Mouse (Mus musculus): ENCODE results near the gene Phlpp2. TPM values are rescaled to one million over a fixed set of nuclear protein-coding genes. Genes with fewer than 3 reads are reported as not detected.

Gene Phlpp2
- polyA plus RNA-seq, 1 experiment from 2014 or later: 4.5 TPM

DNA sequence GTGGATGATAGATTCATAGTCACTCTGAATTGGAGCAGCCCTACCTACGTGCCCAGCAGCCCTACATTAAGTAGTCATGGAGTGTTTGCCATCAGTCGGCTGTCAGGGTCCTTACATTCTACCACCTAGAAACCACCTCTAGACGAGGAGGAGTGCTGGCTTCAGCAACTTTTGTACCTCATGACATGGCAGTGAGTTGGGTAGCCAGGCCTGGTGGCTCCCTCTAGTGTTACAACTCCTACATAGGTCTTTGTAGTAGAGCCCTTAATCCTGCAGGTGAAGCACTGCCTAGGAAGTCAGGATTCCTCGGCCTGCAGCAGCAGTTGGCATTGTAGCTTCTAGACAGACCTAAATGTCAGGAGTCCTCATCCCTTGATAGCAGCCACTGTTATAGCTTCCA, 48.9 kb downstream of the Phlpp2 start:
- H3K9ac ChIP-seq (ENCODE audit: low read depth, low read length): no peak overlapping the region
- H3K4me1 ChIP-seq (ENCODE audit: control insufficient read depth, insufficient read depth, low read depth, low read length): no peaks in the 10 kb centered on the region; the same call in 1 of the 2 replicates
- ATAC-seq: no peak
- H3K4me2 ChIP-seq (ENCODE audit: low read length): no peak overlapping the region
- no peak overlapping the region for H3K27ac ChIP-seq (ENCODE audit: low read depth, low read length)
- no peaks in the 10 kb centered on the region for H3K27me3 ChIP-seq (replicated peaks; ENCODE audit: control insufficient read depth, insufficient read depth, low read length)
- peaks cover 14% of the 10 kb centered on the region for H3K36me3 ChIP-seq (ENCODE audit: control insufficient read depth, insufficient read depth, low read length)
- 54% methylated on average over 4 of the region's 4 CpGs for WGBS
- H3K4me3 ChIP-seq (ENCODE audit: low read length): no peak overlapping the region
- no peaks in the 10 kb centered on the region for H3K9me3 ChIP-seq (ENCODE audit: control insufficient read depth, low read length)

DNA sequence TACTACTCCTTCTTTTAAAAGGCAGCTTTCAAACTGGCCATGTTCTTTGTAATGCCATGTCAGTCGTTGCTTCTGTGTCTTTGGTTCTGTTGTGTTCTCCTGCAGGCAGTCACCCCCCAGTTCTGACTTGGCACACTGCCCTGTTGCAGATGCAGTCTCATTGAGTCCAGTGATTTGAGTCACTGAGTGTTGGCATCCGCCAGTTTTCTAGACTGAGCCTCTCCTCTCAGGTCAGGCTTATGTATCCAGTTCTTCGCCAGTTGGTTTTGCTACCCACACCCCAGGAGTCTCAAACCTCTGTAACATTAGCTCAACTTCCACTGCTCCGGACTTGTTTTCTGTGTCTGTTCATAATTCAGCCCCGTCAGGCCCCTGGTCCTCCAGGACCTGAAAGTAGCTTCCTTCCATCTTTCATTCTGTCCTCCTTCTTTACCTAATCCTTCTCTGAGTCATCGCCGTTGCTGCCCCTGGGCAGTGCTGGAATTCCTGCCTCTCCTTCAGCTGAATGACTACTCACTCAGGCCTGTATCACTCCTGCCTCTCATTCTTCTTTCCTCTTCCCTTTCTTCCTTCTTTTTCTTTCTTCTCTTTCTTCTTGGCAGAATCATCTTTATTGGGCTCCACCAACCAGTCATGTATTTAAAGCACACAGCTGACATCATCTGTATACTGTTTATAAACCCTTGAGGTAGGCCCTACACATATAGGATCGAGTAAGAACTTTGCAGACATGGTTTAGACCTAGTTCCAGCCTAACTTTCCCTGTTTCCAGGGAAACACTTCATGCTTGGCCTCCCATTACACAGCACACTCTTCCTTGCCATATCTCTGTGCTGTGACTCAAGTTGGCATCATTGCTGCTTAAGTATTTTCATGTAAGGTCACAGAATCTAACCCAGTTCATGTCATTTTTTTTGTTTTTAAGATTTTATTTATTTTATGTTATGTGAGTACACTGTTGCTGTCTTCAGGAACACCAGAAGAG, 52.4 kb downstream of the Phlpp2 start:
- Histone ChIP-seq H3K27ac (ENCODE audit: low read depth, low read length) (no peak overlapping the region), H3K4me2 (ENCODE audit: low read length) (no peak overlapping the region), H3K9ac (ENCODE audit: low read depth, low read length) (no peak overlapping the region), H3K27me3 (replicated peaks; ENCODE audit: control insufficient read depth, insufficient read depth, low read length) (no peaks in the 10 kb centered on the region), H3K36me3 (ENCODE audit: control insufficient read depth, insufficient read depth, low read length) (peaks cover 11% of the 10 kb centered on the region), H3K4me3 (ENCODE audit: low read length) (no peak overlapping the region), H3K9me3 (ENCODE audit: control insufficient read depth, low read length) (no peaks in the 10 kb centered on the region), H3K4me1 (ENCODE audit: control insufficient read depth, insufficient read depth, low read depth, low read length) (no peaks in the 10 kb centered on the region; the same call in 1 of the 2 replicates)
- no peak for ATAC-seq
- WGBS: 75% methylated on average over 8 of the region's 8 CpGs

- peaks cover 24% of the 10 kb centered on the region for H3K36me3 ChIP-seq (ENCODE audit: control insufficient read depth, insufficient read depth, low read length)
- no peak for ATAC-seq
- no peaks in the 10 kb centered on the region for H3K4me1 ChIP-seq (ENCODE audit: control insufficient read depth, insufficient read depth, low read depth, low read length)
- H3K4me3 ChIP-seq (ENCODE audit: low read length): no peak overlapping the region
- H3K9me3 ChIP-seq (ENCODE audit: control insufficient read depth, low read length): no peaks in the 10 kb centered on the region
- no peak overlapping the region for H3K4me2 ChIP-seq (ENCODE audit: low read length)
- WGBS: 75% methylated on average over 2 of the region's 2 CpGs
- no peak overlapping the region for H3K27ac ChIP-seq (ENCODE audit: low read depth, low read length)
- no peaks in the 10 kb centered on the region for H3K27me3 ChIP-seq (replicated peaks; ENCODE audit: control insufficient read depth, insufficient read depth, low read length)
- no peak overlapping the region for H3K9ac ChIP-seq (ENCODE audit: low read depth, low read length)
Observed at GRCm38 (mm10) chr8:109941606-109942360, 73.4 kb downstream of the Phlpp2 start.

- Histone ChIP-seq H3K4me3 (ENCODE audit: low read length) (no peak overlapping the region), H3K9me3 (ENCODE audit: control insufficient read depth, low read length) (no peaks in the 10 kb centered on the region), H3K4me1 (ENCODE audit: control insufficient read depth, insufficient read depth, low read depth, low read length) (peaks cover 8% of the 10 kb centered on the region), H3K36me3 (ENCODE audit: control insufficient read depth, insufficient read depth, low read length) (peaks cover 10% of the 10 kb centered on the region), H3K4me2 (ENCODE audit: low read length) (no peak overlapping the region), H3K9ac (ENCODE audit: low read depth, low read length) (no peak overlapping the region), H3K27me3 (replicated peaks; ENCODE audit: control insufficient read depth, insufficient read depth, low read length) (no peaks in the 10 kb centered on the region), H3K27ac (ENCODE audit: low read depth, low read length) (no peak overlapping the region)
- ATAC-seq: no peak
- 43% methylated on average over 9 of the region's 9 CpGs for WGBS
Observed at GRCm38 (mm10) chr8:109945153-109945632, 76.9 kb downstream of the Phlpp2 start.

- WGBS: 77% methylated on average over 7 of the region's 7 CpGs
- no peak for ATAC-seq
- no peak overlapping the region for H3K4me2 ChIP-seq (ENCODE audit: low read length)
Observed at GRCm38 (mm10) chr8:109945694-109946093, 77.4 kb downstream of the Phlpp2 start.

GRCm38 (mm10) chr8:109946272-109946671, 77.9 kb downstream of the Phlpp2 start:
- H3K9me3 ChIP-seq (ENCODE audit: control insufficient read depth, low read length): no peaks in the 10 kb centered on the region
- no peak for ATAC-seq
- 89% methylated on average over 7 of the region's 7 CpGs for WGBS

More at GRCm38 (mm10) chr8:109945694-109946093, 77.4 kb downstream of the Phlpp2 start:
- no peak overlapping the region for H3K27ac ChIP-seq (ENCODE audit: low read depth, low read length)
- no peak overlapping the region for H3K4me3 ChIP-seq (ENCODE audit: low read length)
- no peaks in the 10 kb centered on the region for H3K27me3 ChIP-seq (replicated peaks; ENCODE audit: control insufficient read depth, insufficient read depth, low read length)
- no peak overlapping the region for H3K9ac ChIP-seq (ENCODE audit: low read depth, low read length)
- H3K4me1 ChIP-seq (ENCODE audit: control insufficient read depth, insufficient read depth, low read depth, low read length): peaks cover 8% of the 10 kb centered on the region
- no peaks in the 10 kb centered on the region for H3K9me3 ChIP-seq (ENCODE audit: control insufficient read depth, low read length)
- H3K36me3 ChIP-seq (ENCODE audit: control insufficient read depth, insufficient read depth, low read length): peaks cover 5% of the 10 kb centered on the region

GRCm38 (mm10) chr8:109947447-109948284, 79.3 kb downstream of the Phlpp2 start:
- no peaks in the 10 kb centered on the region; the same call in 1 of the 2 replicates for H3K36me3 ChIP-seq (ENCODE audit: control insufficient read depth, insufficient read depth, low read length)
- no peaks in the 10 kb centered on the region for H3K27me3 ChIP-seq (replicated peaks; ENCODE audit: control insufficient read depth, insufficient read depth, low read length)
- H3K4me3 ChIP-seq (ENCODE audit: low read length): peak overlapping the region; percentile 47
- peak overlapping the region; percentile 80 for H3K4me2 ChIP-seq (ENCODE audit: low read length)
- H3K27ac ChIP-seq (ENCODE audit: low read depth, low read length): peak overlapping the region; percentile 79
- H3K9ac ChIP-seq (ENCODE audit: low read depth, low read length): peak overlapping the region; percentile 62
- WGBS: 2% methylated on average over 26 of the region's 26 CpGs
- H3K9me3 ChIP-seq (ENCODE audit: control insufficient read depth, low read length): no peaks in the 10 kb centered on the region
- peak; percentile 78 for ATAC-seq
- H3K4me1 ChIP-seq (ENCODE audit: control insufficient read depth, insufficient read depth, low read depth, low read length): peaks cover 8% of the 10 kb centered on the region

More at GRCm38 (mm10) chr8:109946272-109946671, 77.9 kb downstream of the Phlpp2 start:
- Histone ChIP-seq H3K4me3 (ENCODE audit: low read length) (no peak overlapping the region), H3K27me3 (replicated peaks; ENCODE audit: control insufficient read depth, insufficient read depth, low read length) (no peaks in the 10 kb centered on the region), H3K4me2 (ENCODE audit: low read length) (no peak overlapping the region), H3K27ac (ENCODE audit: low read depth, low read length) (no peak overlapping the region), H3K36me3 (ENCODE audit: control insufficient read depth, insufficient read depth, low read length) (no peaks in the 10 kb centered on the region; the same call in 1 of the 2 replicates), H3K9ac (ENCODE audit: low read depth, low read length) (no peak overlapping the region), H3K4me1 (ENCODE audit: control insufficient read depth, insufficient read depth, low read depth, low read length) (peaks cover 8% of the 10 kb centered on the region)

GRCm38 (mm10) chr8:109948285-109948564, 79.9 kb downstream of the Phlpp2 start:
- WGBS: 5% methylated on average over 19 of the region's 19 CpGs

More at GRCm38 (mm10) chr8:109948285-109948564, 79.9 kb downstream of the Phlpp2 start:
- peak overlapping the region; percentile 79 for H3K27ac ChIP-seq (ENCODE audit: low read depth, low read length)
- peak overlapping the region; percentile 62 for H3K9ac ChIP-seq (ENCODE audit: low read depth, low read length)
- peak overlapping the region; percentile 80 for H3K4me2 ChIP-seq (ENCODE audit: low read length)
- peak overlapping the region; percentile 47 for H3K4me3 ChIP-seq (ENCODE audit: low read length)
- no peaks in the 10 kb centered on the region; the same call in 1 of the 2 replicates for H3K36me3 ChIP-seq (ENCODE audit: control insufficient read depth, insufficient read depth, low read length)
- H3K27me3 ChIP-seq (replicated peaks; ENCODE audit: control insufficient read depth, insufficient read depth, low read length): no peaks in the 10 kb centered on the region
- ATAC-seq: peak; percentile 18
- H3K4me1 ChIP-seq (ENCODE audit: control insufficient read depth, insufficient read depth, low read depth, low read length): peaks cover 8% of the 10 kb centered on the region
- no peaks in the 10 kb centered on the region for H3K9me3 ChIP-seq (ENCODE audit: control insufficient read depth, low read length)

Data from hindbrain, embryonic 16.5 days (tissue).